Mouse (Mus musculus): Measurements from ENCODE around the gene Naf1. TPM values are rescaled to one million over a fixed set of nuclear protein-coding genes. Genes with fewer than 3 reads are reported as not detected.

Naf1 gene
- total RNA-seq, 2 experiments from 2014 or later: 12.2 to 12.7 TPM

Other genes with a start within 250 kb of the Naf1 start
- gene Npy5r, start 172.1 kb upstream of the Naf1 start, total RNA-seq (2021): under 1 TPM in 1 of 2 experiments, not detected in 1; 0.15 TPM
- 1 to 10 TPM; 2.2 to 2.5 TPM for gene Npy1r, start 163.0 kb upstream of the Naf1 start, total RNA-seq (2021)

All from adrenal gland, postnatal 10 days (tissue).